In the genomic region with DNA sequence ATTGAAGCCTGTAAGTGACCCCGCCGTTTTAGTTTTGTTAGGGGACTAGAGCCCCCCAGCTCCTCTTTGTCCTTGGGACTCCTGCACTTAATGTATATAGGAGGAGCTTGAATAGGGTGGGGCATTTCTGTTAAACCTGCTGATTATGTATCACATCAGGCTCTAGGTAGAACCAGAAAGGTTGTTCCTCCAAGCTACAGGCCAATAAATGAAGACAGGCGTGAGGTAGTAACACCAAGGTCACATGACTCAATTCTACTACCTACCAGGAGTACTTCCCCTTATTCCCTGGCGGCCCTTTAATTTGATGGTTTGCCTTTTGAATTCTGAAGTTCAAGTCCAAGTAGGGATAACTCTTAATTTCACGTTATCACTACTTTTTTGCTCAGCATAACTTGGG, we compare ENCODE assay signal across 8 mouse cellular contexts. TPM values are rescaled to one million over a fixed set of nuclear protein-coding genes. Genes with fewer than 3 reads are reported as not detected.
DNase-seq lines count a peak whose midpoint lies in the region; ATAC-seq and TF ChIP-seq lines count a peak whose summit lies in the region.

No protein-coding gene starts in this region.

- H3ac ChIP-seq in C2C12 (ENCODE audit: control insufficient read depth, insufficient read length, low read depth) = peak overlapping the region; percentile 90

- peaks cover 62% of the 10 kb centered on the region for H3K79me2 ChIP-seq in C2C12 (ENCODE audit: control insufficient read depth, insufficient read depth)

- no peak for DNase-seq in gastrocnemius, adult 2 months
- DNase-seq in gastrocnemius, adult 8-10 months (ENCODE audit: low spot score in 2 of 2) = no peak
- DNase-seq in forebrain, embryonic 10.5 days (ENCODE audit: extremely low spot score, low spot score) = no peak
- DNase-seq in liver, embryonic 13.5 days = no peak
- DNase-seq in stomach, postnatal 0 days (ENCODE audit: low spot score) = no peak
- no peak for DNase-seq in retina, postnatal 1 day
- DNase-seq in right cerebral cortex, postnatal 10 days (ENCODE audit: low spot score in 2 of 2) = no peak

- peaks cover 25% of the 10 kb centered on the region for H3K4me1 ChIP-seq in forebrain, embryonic 10.5 days
- peaks cover 83% of the 10 kb centered on the region for H3K4me1 ChIP-seq in liver, embryonic 13.5 days (replicated peaks)
- H3K4me1 ChIP-seq in stomach, postnatal 0 days (replicated peaks; ENCODE audit: control insufficient read depth, insufficient read depth) = peaks cover 3% of the 10 kb centered on the region; the same call in 1 of the 2 replicates

- H3K9ac ChIP-seq in liver, embryonic 13.5 days = peak overlapping the region; percentile 93
- H3K9ac ChIP-seq in stomach, postnatal 0 days (ENCODE audit: low read length) = peak overlapping the region; percentile 89

- intact Hi-C loops in gastrocnemius, adult 2 months (cut with DNase I) = loop anchor here (5.0 kb wide), 1 partner anchor 39 kb away; a partner anchor contains a TSS

- peak overlapping the region; percentile 87 for H3K4me2 ChIP-seq in liver, embryonic 13.5 days
- peak overlapping the region; percentile 85 for H3K4me2 ChIP-seq in stomach, postnatal 0 days (replicated peaks; ENCODE audit: low read depth)

- peak overlapping the region; percentile 97 for H3K27ac ChIP-seq in gastrocnemius, adult 2 months
- peak overlapping the region; percentile 91 for H3K27ac ChIP-seq in forebrain, embryonic 10.5 days
- H3K27ac ChIP-seq in liver, embryonic 13.5 days = peak overlapping the region; percentile 98
- H3K27ac ChIP-seq in stomach, postnatal 0 days (replicated peaks) = peak overlapping the region; percentile 97

- H3K27me3 ChIP-seq in C2C12 (ENCODE audit: control insufficient read depth, insufficient read depth, insufficient read length) = no peaks in the 10 kb centered on the region
- no peaks in the 10 kb centered on the region for H3K27me3 ChIP-seq in forebrain, embryonic 10.5 days (ENCODE audit: poor library complexity, severe bottlenecking)
- H3K27me3 ChIP-seq in liver, embryonic 13.5 days = no peaks in the 10 kb centered on the region
- H3K27me3 ChIP-seq in stomach, postnatal 0 days (ENCODE audit: control insufficient read depth, insufficient read depth, low read length) = no peaks in the 10 kb centered on the region

- no peak for TF ChIP-seq EP300 in stomach, postnatal 0 days (optimal IDR thresholded peaks at IDR 0.05)

- TF ChIP-seq CTCF in gastrocnemius, adult 2 months (IDR thresholded peaks at IDR 0.05) = no peak
- TF ChIP-seq CTCF in C2C12 (IDR thresholded peaks at IDR 0.05; ENCODE audit: control insufficient read depth, insufficient read depth, insufficient read length) = no peak
- no peak for TF ChIP-seq CTCF in stomach, postnatal 0 days (IDR thresholded peaks at IDR 0.05; ENCODE audit: low read depth)

- H3K4me3 ChIP-seq in gastrocnemius, adult 2 months = peak overlapping the region; percentile 74
- H3K4me3 ChIP-seq in C2C12 (ENCODE audit: insufficient read depth, poor library complexity, severe bottlenecking) = peak overlapping the region; percentile 92
- H3K4me3 ChIP-seq in forebrain, embryonic 10.5 days = peak overlapping the region; percentile 68
- peak overlapping the region; percentile 90 for H3K4me3 ChIP-seq in liver, embryonic 13.5 days (replicated peaks)
- H3K4me3 ChIP-seq in stomach, postnatal 0 days (ENCODE audit: low read depth, low read length) = peak overlapping the region; percentile 84

- no peaks in the 10 kb centered on the region for H3K9me3 ChIP-seq in forebrain, embryonic 10.5 days
- H3K9me3 ChIP-seq in liver, embryonic 13.5 days (replicated peaks) = no peaks in the 10 kb centered on the region
- H3K9me3 ChIP-seq in stomach, postnatal 0 days (ENCODE audit: control insufficient read depth, low read length) = no peaks in the 10 kb centered on the region

- peaks cover 59% of the 10 kb centered on the region for H3K79me3 ChIP-seq in C2C12 (ENCODE audit: low read depth)

- 27% methylated on average over 5 of the region's 5 CpGs for WGBS in forebrain, embryonic 10.5 days
- 9% methylated on average over 5 of the region's 5 CpGs for WGBS in liver, embryonic 13.5 days (ENCODE audit: insufficient replicate concordance)
- 11% methylated on average over 5 of the region's 5 CpGs for WGBS in stomach, postnatal 0 days

- 0 out of 2 replicates have a peak, but pooled peaks have one; percentile 3 for ATAC-seq in liver, embryonic 13.5 days (ENCODE audit: low read depth)
- peak; percentile 43 for ATAC-seq in stomach, postnatal 0 days (ENCODE audit: low FRiP score, low TSS enrichment)

- H3K36me3 ChIP-seq in C2C12 (ENCODE audit: control insufficient read depth, insufficient read depth) = peaks cover 44% of the 10 kb centered on the region
- peaks cover 37% of the 10 kb centered on the region for H3K36me3 ChIP-seq in forebrain, embryonic 10.5 days (replicated peaks)
- H3K36me3 ChIP-seq in liver, embryonic 13.5 days = peaks cover 21% of the 10 kb centered on the region
- H3K36me3 ChIP-seq in stomach, postnatal 0 days (ENCODE audit: control insufficient read depth, insufficient read depth, low read length) = no peaks in the 10 kb centered on the region

TF ChIP-seq in C2C12, 6 proteins besides CTCF, POLR2A, EP300 and RAD21:
- TF ChIP-seq USF1 (IDR thresholded peaks at IDR 0.05; ENCODE audit: low read depth) (peak; percentile 90), MAX (IDR thresholded peaks at IDR 0.05) (no peak)

RNA-seq across cellular contexts. Expression of a gene that starts 0.9 kb away (rescaled TPM):
- 100 to 1,000 TPM; 541 to 658 TPM for total RNA-seq in gastrocnemius, adult 2 months (2021)
- 100 to 1,000 TPM; 491 to 577 (median 541) TPM for total RNA-seq in gastrocnemius, adult 8-10 months (2022)
- 212 TPM for polyA plus RNA-seq in C2C12 (2012; fragmentation: generic; extraction: Trizol)
- 256 and 265 TPM in 2 replicates for polyA plus RNA-seq in forebrain, embryonic 10.5 days (2016; fragmentation: Nextera tagmentation; extraction: Ambion mirVana)
- 149 and 170 TPM in 2 replicates for polyA plus RNA-seq in liver, embryonic 13.5 days (2015; fragmentation: Nextera tagmentation; extraction: Ambion mirVana)
- polyA plus RNA-seq in stomach, postnatal 0 days (2015; fragmentation: Nextera tagmentation; extraction: Ambion mirVana) = 152 and 158 TPM in 2 replicates

RNA-seq across cellular contexts. Expression of a gene that starts 16.2 kb away (rescaled TPM):
- 10 to 100 TPM; 35.1 to 52.1 TPM for total RNA-seq in gastrocnemius, adult 2 months (2021)
- 10 to 100 TPM; 51.0 to 56.9 (median 52.2) TPM for total RNA-seq in gastrocnemius, adult 8-10 months (2022)
- 102 TPM for polyA plus RNA-seq in C2C12 (2012; fragmentation: generic; extraction: Trizol)
- polyA plus RNA-seq in forebrain, embryonic 10.5 days (2016; fragmentation: Nextera tagmentation; extraction: Ambion mirVana) = 253 and 256 TPM in 2 replicates
- polyA plus RNA-seq in liver, embryonic 13.5 days (2015; fragmentation: Nextera tagmentation; extraction: Ambion mirVana) = 99.7 and 105 TPM in 2 replicates
- 214 and 218 TPM in 2 replicates for polyA plus RNA-seq in stomach, postnatal 0 days (2015; fragmentation: Nextera tagmentation; extraction: Ambion mirVana)

RNA-seq across cellular contexts. Expression of a gene that starts 30.4 kb away (rescaled TPM):
- 100 to 1,000 TPM; 447 to 542 TPM for total RNA-seq in gastrocnemius, adult 2 months (2021)
- total RNA-seq in gastrocnemius, adult 8-10 months (2022) = 100 to 1,000 TPM; 409 to 479 (median 445) TPM
- 13.7 TPM for polyA plus RNA-seq in C2C12 (2012; fragmentation: generic; extraction: Trizol)
- polyA plus RNA-seq in forebrain, embryonic 10.5 days (2016; fragmentation: Nextera tagmentation; extraction: Ambion mirVana) = 9.2 and 10.1 TPM in 2 replicates
- polyA plus RNA-seq in liver, embryonic 13.5 days (2015; fragmentation: Nextera tagmentation; extraction: Ambion mirVana) = 4.6 and 4.8 TPM in 2 replicates
- polyA plus RNA-seq in stomach, postnatal 0 days (2015; fragmentation: Nextera tagmentation; extraction: Ambion mirVana) = 12.9 and 13.8 TPM in 2 replicates

RNA-seq across cellular contexts. Expression of a gene that starts 35.3 kb away (rescaled TPM):
- 1 to 10 TPM; 5.1 to 5.3 TPM for total RNA-seq in gastrocnemius, adult 2 months (2021)
- 1 to 10 TPM; 2.6 to 3.9 (median 3.2) TPM for total RNA-seq in gastrocnemius, adult 8-10 months (2022)
- polyA plus RNA-seq in C2C12 (2012; fragmentation: generic; extraction: Trizol) = 5.0 TPM
- polyA plus RNA-seq in forebrain, embryonic 10.5 days (2016; fragmentation: Nextera tagmentation; extraction: Ambion mirVana) = 42.1 and 45.3 TPM in 2 replicates
- 11.8 and 14.4 TPM in 2 replicates for polyA plus RNA-seq in liver, embryonic 13.5 days (2015; fragmentation: Nextera tagmentation; extraction: Ambion mirVana)
- 12.6 and 14.1 TPM in 2 replicates for polyA plus RNA-seq in stomach, postnatal 0 days (2015; fragmentation: Nextera tagmentation; extraction: Ambion mirVana)

RNA-seq across cellular contexts. Expression of a gene that starts 38.5 kb away (rescaled TPM):
- total RNA-seq in gastrocnemius, adult 2 months (2021) = 10 to 100 TPM; 46.7 to 58.9 TPM
- total RNA-seq in gastrocnemius, adult 8-10 months (2022) = 10 to 100 TPM; 38.7 to 48.8 (median 43.2) TPM
- 35.9 TPM for polyA plus RNA-seq in C2C12 (2012; fragmentation: generic; extraction: Trizol)
- 11.1 and 13.1 TPM in 2 replicates for polyA plus RNA-seq in forebrain, embryonic 10.5 days (2016; fragmentation: Nextera tagmentation; extraction: Ambion mirVana)
- 5.0 and 5.1 TPM in 2 replicates for polyA plus RNA-seq in liver, embryonic 13.5 days (2015; fragmentation: Nextera tagmentation; extraction: Ambion mirVana)
- polyA plus RNA-seq in stomach, postnatal 0 days (2015; fragmentation: Nextera tagmentation; extraction: Ambion mirVana) = 2.9 and 4.3 TPM in 2 replicates
